Mouse (Mus musculus) intestine, embryonic 14.5 days (tissue): ENCODE data around the gene Ctbp1. TPM values are rescaled to one million over a fixed set of nuclear protein-coding genes. Genes with fewer than 3 reads are reported as not detected.

Experiments used
- ATAC-seq: fragments of 200-750 bp; cut with Nextera tagmentation; replicated peaks from 2 replicates; pipeline ENCODE4 v1.8.0; 2017; ENCODE audit warnings: low read depth, moderate number of reproducible peaks, moderate TSS enrichment, moderate library complexity; ENCODE audit not compliant: low FRiP score, low TSS enrichment
- DNase-seq: peaks from one replicate; pipeline ENCODE4 v3.0.0-alpha.2; 2018; ENCODE audit warnings: low spot score
- H3K27ac ChIP-seq: fragments of 300-500 bp; sonication (generic); 2 replicates; pipeline ENCODE4 v1.5.1; 2014; ENCODE audit warnings: low read depth, mild to moderate bottlenecking, control low read depth
- H3K27me3 ChIP-seq: fragments of 300-500 bp; sonication (generic); replicated peaks from 2 replicates; pipeline ENCODE4 v1.6.1; 2014; ENCODE audit warnings: low read length, control low read depth; ENCODE audit not compliant: control insufficient read depth, insufficient read depth
- H3K36me3 ChIP-seq: fragments of 300-500 bp; sonication (generic); 2 replicates; pipeline ENCODE4 v1.6.1; 2014; ENCODE audit warnings: low read length, control low read depth; ENCODE audit not compliant: control insufficient read depth, insufficient read depth
- H3K4me1 ChIP-seq: fragments of 300-500 bp; sonication (generic); replicated peaks from 2 replicates; pipeline ENCODE4 v1.6.1; 2014; ENCODE audit warnings: low read length, control low read depth, mixed read lengths; ENCODE audit not compliant: control insufficient read depth, insufficient read depth
- H3K4me2 ChIP-seq: fragments of 300-500 bp; sonication (generic); 2 replicates; pipeline ENCODE4 v1.6.1; 2014; ENCODE audit warnings: low read length
- H3K4me3 ChIP-seq: fragments of 300-500 bp; sonication (generic); 2 replicates; pipeline ENCODE4 v1.5.1; 2014; ENCODE audit warnings: low read depth, low read length, control low read depth, mixed read lengths
- H3K9ac ChIP-seq: fragments of 300-500 bp; sonication (generic); 2 replicates; pipeline ENCODE4 v1.6.1; 2014; ENCODE audit warnings: mild to moderate bottlenecking, low read length
- H3K9me3 ChIP-seq: fragments of 300-500 bp; sonication (generic); 2 replicates; pipeline ENCODE4 v1.6.1; 2016; ENCODE audit warnings: low read length, control low read depth; ENCODE audit not compliant: control insufficient read depth
- WGBS: fragments of 180-500 bp; shearing (Covaris S2); extraction: QIAGEN DNeasy Blood & Tissue Kit; methylation state at CpG from one replicate; pipeline ENCODE4 v1.1.7; 2014; 5-methylcytosine and 5-hydroxymethylcytosine counted together
- polyA plus RNA-seq: library from polyadenylated mRNA; unstranded; fragments of >200 nt; fragmentation: Nextera tagmentation; extraction: Ambion mirVana; gene quantifications from 2 replicates; pipeline ENCODE4 v1.2.1, GENCODE M21; 2014

Gene Ctbp1
- polyA plus RNA-seq, 1 experiment from 2014 or later, result 359 TPM

GRCm38 (mm10) chr5:33270568-33270967, 4.2 kb downstream of the Ctbp1 start:
- no peak overlapping the region for H3K27ac ChIP-seq
- peaks cover 62% of the 10 kb centered on the region for H3K36me3 ChIP-seq
- H3K4me3 ChIP-seq, result no peak overlapping the region
- H3K9me3 ChIP-seq, result no peaks in the 10 kb centered on the region
- peaks cover 21% of the 10 kb centered on the region for H3K4me1 ChIP-seq
- no peak for ATAC-seq
- no peaks in the 10 kb centered on the region for H3K27me3 ChIP-seq
- no peak overlapping the region for H3K4me2 ChIP-seq
- no peak overlapping the region for H3K9ac ChIP-seq
- peak; percentile 96 for DNase-seq
- WGBS, result 13% methylated on average over 5 of the region's 5 CpGs

DNA sequence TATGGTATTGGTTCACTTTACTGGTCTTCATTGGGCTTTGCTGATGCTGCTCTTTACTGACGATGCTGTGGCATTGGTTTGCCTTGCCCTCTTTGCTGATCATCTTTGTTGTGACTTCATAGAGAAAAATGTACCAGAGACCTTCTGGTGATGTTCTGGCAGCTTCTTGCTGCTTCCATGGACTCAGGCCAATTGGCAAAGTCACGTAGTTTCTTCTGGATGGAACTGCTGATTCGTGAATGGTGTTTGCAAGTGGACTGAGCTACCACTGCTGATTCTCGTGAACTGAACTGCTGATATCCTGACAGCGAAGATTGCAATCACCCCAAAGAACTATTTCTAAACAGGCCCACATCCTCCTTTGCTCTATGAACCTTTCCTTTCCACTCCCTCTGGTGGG, 20.4 kb downstream of the Ctbp1 start:
- no peaks in the 10 kb centered on the region for H3K4me1 ChIP-seq
- H3K9me3 ChIP-seq, result no peaks in the 10 kb centered on the region
- 89% methylated on average over 5 of the region's 5 CpGs for WGBS
- H3K9ac ChIP-seq, result no peak overlapping the region
- no peak overlapping the region for H3K27ac ChIP-seq
- DNase-seq, result no peak
- no peaks in the 10 kb centered on the region for H3K27me3 ChIP-seq
- no peak for ATAC-seq
- H3K4me2 ChIP-seq, result no peak overlapping the region
- H3K4me3 ChIP-seq, result no peak overlapping the region
- peaks cover 100% of the 10 kb centered on the region for H3K36me3 ChIP-seq

DNA sequence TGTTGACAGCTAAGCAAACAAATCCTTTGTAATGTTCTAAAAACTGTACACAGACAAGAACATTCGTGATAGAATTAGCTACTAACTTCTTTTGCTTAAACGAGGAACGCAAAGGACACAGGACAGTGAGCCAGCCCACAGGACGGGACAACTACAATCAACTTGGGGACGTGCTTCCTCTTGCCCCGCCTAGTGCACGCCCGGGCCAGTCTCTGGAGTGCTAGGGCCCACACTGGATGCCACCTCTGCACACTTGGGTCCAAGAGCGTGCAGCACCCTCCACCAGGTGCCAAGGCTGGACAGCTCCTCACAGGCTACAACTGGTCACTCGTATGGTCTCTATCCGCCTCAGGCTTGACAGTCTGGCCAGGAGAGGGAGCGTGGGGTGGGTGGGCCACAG, 26.6 kb downstream of the Ctbp1 start:
- H3K9me3 ChIP-seq, result no peaks in the 10 kb centered on the region
- H3K4me2 ChIP-seq, result no peak overlapping the region
- DNase-seq, result no peak
- WGBS, result 85% methylated on average over 12 of the region's 12 CpGs
- peaks cover 8% of the 10 kb centered on the region for H3K4me1 ChIP-seq
- ATAC-seq, result no peak
- H3K4me3 ChIP-seq, result no peak overlapping the region
- H3K36me3 ChIP-seq, result peaks cover 89% of the 10 kb centered on the region
- H3K9ac ChIP-seq, result no peak overlapping the region
- H3K27me3 ChIP-seq, result no peaks in the 10 kb centered on the region
- no peak overlapping the region for H3K27ac ChIP-seq

DNA sequence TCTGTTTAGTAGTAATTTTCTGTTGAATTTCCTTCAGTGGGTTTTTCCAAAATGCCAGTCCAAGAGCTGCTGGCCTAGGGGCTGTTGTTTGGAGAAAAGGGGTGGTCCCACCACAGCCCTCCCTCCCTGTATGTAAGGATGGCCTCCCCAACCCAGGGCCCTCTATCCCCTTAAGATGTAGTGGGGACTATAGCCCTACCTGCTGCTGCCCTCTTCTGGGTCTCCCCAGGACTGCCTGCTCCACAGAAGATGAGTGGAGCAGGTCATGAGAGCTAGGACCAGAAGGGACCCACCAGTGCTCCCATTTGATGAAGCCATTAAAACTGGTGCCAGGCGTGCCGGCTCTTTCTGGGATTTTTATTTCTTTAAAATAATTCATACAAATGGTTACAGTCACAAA, 27.4 kb downstream of the Ctbp1 start:
- 94% methylated on average over 2 of the region's 2 CpGs for WGBS
- H3K27ac ChIP-seq, result no peak overlapping the region

DNA sequence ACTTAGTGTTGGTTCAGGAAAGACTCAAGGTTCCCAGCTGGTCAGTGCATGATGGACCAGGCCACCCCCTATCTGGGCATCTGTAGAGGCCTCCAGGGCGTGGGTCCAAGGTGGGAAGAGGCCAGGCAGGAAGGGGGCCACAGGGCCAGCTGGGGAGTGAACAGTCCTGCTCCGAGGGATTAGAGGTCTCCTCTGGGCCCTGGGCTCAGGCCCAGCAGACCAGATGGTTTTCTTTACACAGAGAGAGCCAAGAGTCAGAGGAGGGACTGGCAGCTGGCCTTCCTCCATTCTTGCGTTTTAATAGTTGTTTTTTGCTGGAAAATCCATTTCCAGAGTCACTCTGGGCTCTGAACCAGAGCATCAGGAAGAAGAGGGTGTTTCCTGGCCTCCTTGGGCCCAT, 29.1 kb downstream of the Ctbp1 start:
- Histone ChIP-seq H3K4me1 (peaks cover 8% of the 10 kb centered on the region), H3K9ac (no peak overlapping the region), H3K4me2 (no peak overlapping the region), H3K9me3 (no peaks in the 10 kb centered on the region), H3K4me3 (no peak overlapping the region), H3K36me3 (peaks cover 66% of the 10 kb centered on the region), H3K27ac (peak overlapping the region; percentile 78), H3K27me3 (no peaks in the 10 kb centered on the region)
- 35% methylated on average over 3 of the region's 3 CpGs for WGBS
- peak; percentile 34 for ATAC-seq
- DNase-seq, result peak; percentile 68

More for the DNA sequence above, 27.4 kb downstream of the Ctbp1 start:
- no peak overlapping the region for H3K4me2 ChIP-seq
- no peak for DNase-seq
- H3K9me3 ChIP-seq, result no peaks in the 10 kb centered on the region
- ATAC-seq, result no peak
- peaks cover 8% of the 10 kb centered on the region for H3K4me1 ChIP-seq
- H3K36me3 ChIP-seq, result peaks cover 82% of the 10 kb centered on the region
- no peak overlapping the region for H3K4me3 ChIP-seq
- H3K27me3 ChIP-seq, result no peaks in the 10 kb centered on the region
- no peak overlapping the region for H3K9ac ChIP-seq

- H3K4me1 ChIP-seq, result peaks cover 14% of the 10 kb centered on the region
- no peaks in the 10 kb centered on the region for H3K9me3 ChIP-seq
- H3K36me3 ChIP-seq, result peaks cover 53% of the 10 kb centered on the region
- no peak overlapping the region for H3K9ac ChIP-seq
- no peak overlapping the region for H3K4me2 ChIP-seq
- WGBS, result 24% methylated on average over 5 of the region's 5 CpGs
- H3K4me3 ChIP-seq, result no peak overlapping the region
- DNase-seq (no peak), ATAC-seq (no peak)
- no peaks in the 10 kb centered on the region for H3K27me3 ChIP-seq
- H3K27ac ChIP-seq, result peak overlapping the region; percentile 34
These were observed 30.3 kb downstream of the Ctbp1 start for GRCm38 (mm10) chr5:33244377-33244920.

DNA sequence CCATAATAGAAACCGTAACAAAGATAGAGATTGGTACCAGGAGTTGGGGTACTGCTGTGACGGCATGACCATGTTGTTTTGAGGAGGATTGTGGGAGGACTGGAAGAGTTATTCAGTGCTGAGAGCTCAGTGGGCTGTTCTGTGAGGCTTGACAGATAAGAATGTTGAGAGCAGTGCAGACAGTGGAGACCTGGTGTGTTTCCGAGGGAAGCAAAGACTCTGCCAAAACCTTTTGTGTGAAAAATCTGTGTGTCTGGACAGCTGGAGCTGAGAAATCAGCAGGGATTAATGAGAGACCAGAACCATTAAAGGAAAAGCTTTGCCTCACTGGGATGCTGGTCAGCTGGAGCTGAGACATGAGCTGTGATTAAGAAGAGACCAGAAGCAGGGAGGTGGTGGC, 34.9 kb downstream of the Ctbp1 start:
- Histone ChIP-seq H3K36me3 (0 out of 2 replicates have a peak, but pooled peaks cover 12% of the 10 kb centered on the region), H3K27me3 (no peaks in the 10 kb centered on the region), H3K4me1 (peaks cover 15% of the 10 kb centered on the region), H3K27ac (peak overlapping the region; percentile 8), H3K9ac (no peak overlapping the region), H3K4me3 (no peak overlapping the region), H3K9me3 (no peaks in the 10 kb centered on the region), H3K4me2 (no peak overlapping the region)
- WGBS, result 49% methylated on average over 3 of the region's 3 CpGs
- 0 out of 2 replicates have a peak, but pooled peaks have one; percentile 26 for ATAC-seq
- DNase-seq, result no peak

DNA sequence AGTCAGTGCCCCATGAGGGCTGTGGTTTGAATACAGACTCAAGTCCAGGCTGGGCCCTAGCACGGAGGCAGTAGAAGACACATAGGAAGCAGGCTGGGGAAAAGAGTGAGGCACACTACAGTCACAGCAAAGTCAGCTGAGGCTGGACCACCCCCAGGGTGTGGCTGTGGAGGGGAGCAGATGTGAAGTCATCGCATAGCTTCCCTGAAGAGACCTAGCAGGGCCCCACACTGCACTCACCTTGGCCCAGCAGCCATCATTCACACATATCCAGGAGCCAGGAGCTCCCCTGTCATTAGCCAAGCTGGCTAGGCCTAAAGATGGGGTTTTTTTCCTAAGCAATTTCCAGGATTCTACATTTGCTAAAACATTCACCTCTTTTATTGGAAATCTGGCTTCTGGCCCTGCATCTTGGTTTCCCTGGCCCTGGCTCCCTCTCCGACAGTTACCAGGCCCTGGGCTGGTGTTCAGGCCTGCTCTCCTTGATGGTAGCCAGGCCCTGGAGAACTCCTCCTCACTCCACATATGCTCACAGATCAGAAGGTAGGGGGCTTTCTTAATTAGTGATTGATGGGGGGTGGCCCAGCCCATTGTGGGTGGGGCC, 35.6 kb downstream of the Ctbp1 start:
- H3K27ac ChIP-seq, result peak overlapping the region; percentile 8

GRCm38 (mm10) chr5:33238256-33238645, 36.5 kb downstream of the Ctbp1 start:
- Histone ChIP-seq H3K27ac (no peak overlapping the region), H3K9ac (no peak overlapping the region), H3K4me3 (no peak overlapping the region), H3K27me3 (no peaks in the 10 kb centered on the region), H3K36me3 (0 out of 2 replicates have a peak, but pooled peaks cover 2% of the 10 kb centered on the region), H3K4me2 (no peak overlapping the region), H3K9me3 (no peaks in the 10 kb centered on the region), H3K4me1 (peaks cover 27% of the 10 kb centered on the region)
- no peak for ATAC-seq
- WGBS, result 80% methylated on average over 3 of the region's 3 CpGs
- no peak for DNase-seq

More for the DNA sequence above, 35.6 kb downstream of the Ctbp1 start:
- DNase-seq, result no peak
- Histone ChIP-seq H3K36me3 (0 out of 2 replicates have a peak, but pooled peaks cover 4% of the 10 kb centered on the region), H3K4me2 (no peak overlapping the region), H3K27me3 (no peaks in the 10 kb centered on the region), H3K4me1 (peaks cover 23% of the 10 kb centered on the region), H3K4me3 (no peak overlapping the region), H3K9me3 (no peaks in the 10 kb centered on the region), H3K9ac (no peak overlapping the region)
- ATAC-seq, result no peak; the same call in 1 of the 2 replicates
- WGBS, result 54% methylated on average over 3 of the region's 3 CpGs
